Mouse (Mus musculus) adrenal gland, adult 18-20 months (tissue): ENCODE measurements at regions not wholly inside any gene's neighbourhood (a gene's known extent, or its start where the extent isn't known, plus 50 kb on each side); places are given as distances from the start of the nearest gene placed in this dataset.
A peak's percentile ranks its signal among the peaks of the same experiment; 100 is the strongest.

ENCODE experiments used
- DNase-seq, 2 experiments: peaks; one replicate each; pipeline ENCODE4 v3.0.0; 2021 to 2022; ENCODE audit warnings: low spot score in 2 of 2
- microRNA-seq, 2 experiments: library from miRNA; unstranded; fragments of <30 nt; microRNA quantifications; one replicate each; pipeline ENCODE4 v1.2.0; 2021; ENCODE audit warnings: borderline number of aligned reads in 2 of 2

GRCm38 (mm10) chr6:73401059-73401458 lies 68.4 kb downstream of the 4931417E11Rik start:
- DNase-seq = no peak

GRCm38 (mm10) chr6:73389301-73389700 lies 80.2 kb downstream of the 4931417E11Rik start:
- no peak for DNase-seq

GRCm38 (mm10) chr6:73386261-73386660 lies 83.2 kb downstream of the 4931417E11Rik start:
- DNase-seq = no peak

GRCm38 (mm10) chr6:73379825-73380224 lies 89.6 kb downstream of the 4931417E11Rik start:
- no peak for DNase-seq

- no peak for DNase-seq
Measured at GRCm38 (mm10) chr6:73377884-73378283, 91.6 kb downstream of the 4931417E11Rik start.

- no peak for DNase-seq
Measured at GRCm38 (mm10) chr6:73376291-73376690, 93.2 kb downstream of the 4931417E11Rik start.

- no peak for DNase-seq
Measured at GRCm38 (mm10) chr6:73372901-73373300, 96.6 kb downstream of the 4931417E11Rik start.

- no peak for DNase-seq
Measured at GRCm38 (mm10) chr6:73371866-73372265, 97.6 kb downstream of the 4931417E11Rik start.

GRCm38 (mm10) chr6:73370901-73371300 lies 98.6 kb downstream of the 4931417E11Rik start:
- DNase-seq = no peak

- DNase-seq = no peak
Measured at GRCm38 (mm10) chr6:73368836-73369141, 100.7 kb downstream of the 4931417E11Rik start.

- no peak for DNase-seq
Measured at GRCm38 (mm10) chr6:73368047-73368835, 101.2 kb downstream of the 4931417E11Rik start.

- peak; percentile 58 to 73 for DNase-seq
Measured at GRCm38 (mm10) chr6:73367616-73368015, 101.9 kb downstream of the 4931417E11Rik start.

GRCm38 (mm10) chr6:73366626-73367025 lies 102.8 kb downstream of the 4931417E11Rik start:
- DNase-seq = no peak

- no peak for DNase-seq
Measured at GRCm38 (mm10) chr6:73365306-73365705, 104.2 kb downstream of the 4931417E11Rik start.

GRCm38 (mm10) chr6:73334995-73335394 lies 86.8 kb downstream of the Suclg1 start:
- no peak for DNase-seq

GRCm38 (mm10) chr6:73329666-73330065 lies 81.5 kb downstream of the Suclg1 start:
- no peak for DNase-seq

Small RNA genes in the stretch of these regions (microRNA-seq; reads per million reads assigned to microRNA genes)
- gene Gm24370 = 0 reads per million in 2 experiments
